Mouse (Mus musculus) brain, embryonic 14.5 days (tissue): ENCODE data around the gene 2610001J05Rik.

Experiments
- CTCF ChIP-seq: fragments of 200-500 bp; IDR thresholded peaks from 2 replicates; pipeline ENCODE4 v1.5.1; 2012; ENCODE audit warnings: inconsistent platforms, mild to moderate bottlenecking, moderate library complexity, borderline replicate concordance; ENCODE audit not compliant: insufficient read depth, insufficient read length; ENCODE audit errors: extremely low read depth
- POLR2A ChIP-seq: fragments of 200-500 bp; IDR thresholded peaks from 2 replicates; pipeline ENCODE4 v1.6.1; 2012; ENCODE audit warnings: mild to moderate bottlenecking, inconsistent platforms, borderline replicate concordance; ENCODE audit not compliant: poor library complexity, insufficient read depth, insufficient read length, severe bottlenecking; ENCODE audit errors: extremely low read depth

DNA sequence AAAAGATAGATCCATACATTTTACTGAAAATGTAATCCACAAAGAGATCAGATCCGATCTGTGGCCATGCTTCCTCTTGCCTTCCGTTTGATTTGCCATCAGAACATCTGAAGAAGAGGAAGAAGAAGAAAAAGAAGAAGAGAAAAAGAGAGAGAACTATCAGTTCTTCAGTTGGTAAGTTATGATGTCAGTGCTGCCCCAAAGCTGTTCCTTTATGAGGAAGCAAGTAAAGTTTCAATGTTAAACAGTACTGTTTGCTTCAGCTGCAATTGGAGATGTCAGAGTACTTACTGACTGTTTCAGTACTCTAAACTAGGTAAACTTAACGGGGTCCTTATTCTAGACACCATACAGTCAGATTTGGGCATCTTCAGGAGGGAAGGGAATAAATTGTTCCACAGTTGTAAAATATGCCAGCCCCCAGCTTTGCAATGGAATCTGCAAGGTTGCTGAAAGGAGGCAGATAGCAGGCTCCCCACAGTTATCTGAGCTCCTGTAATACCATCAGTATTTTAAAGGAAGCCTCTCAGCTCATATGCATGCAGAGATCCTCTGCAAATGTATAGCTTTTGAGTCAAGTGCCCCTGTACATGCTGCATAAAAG lies 34.2 kb downstream of the 2610001J05Rik start:
- TF ChIP-seq POLR2A (no peak), CTCF (no peak)
